Mouse (Mus musculus) G1E (cell line): Measurements from ENCODE around the gene Uckl1.

Experiments used
- CTCF ChIP-seq: IDR thresholded peaks from 2 replicates; pipeline ENCODE4 v1.5.1; 2012; ENCODE audit warnings: low read depth, low read length, inconsistent platforms, mixed read lengths
- GATA1 ChIP-seq: IDR thresholded peaks from 2 replicates; pipeline ENCODE4 v1.6.1; 2012; ENCODE audit warnings: borderline replicate concordance, low read length, inconsistent platforms, mixed read lengths
- GATA2 ChIP-seq: IDR thresholded peaks from 2 replicates; pipeline ENCODE4 v1.6.1; 2012; ENCODE audit warnings: low read depth, low read length, inconsistent platforms, borderline replicate concordance
- TAL1 ChIP-seq: conservative IDR thresholded peaks from 2 replicates; pipeline ENCODE4 v1.6.1; 2012; ENCODE audit warnings: low read depth, low read length, inconsistent platforms, mixed read lengths

DNA sequence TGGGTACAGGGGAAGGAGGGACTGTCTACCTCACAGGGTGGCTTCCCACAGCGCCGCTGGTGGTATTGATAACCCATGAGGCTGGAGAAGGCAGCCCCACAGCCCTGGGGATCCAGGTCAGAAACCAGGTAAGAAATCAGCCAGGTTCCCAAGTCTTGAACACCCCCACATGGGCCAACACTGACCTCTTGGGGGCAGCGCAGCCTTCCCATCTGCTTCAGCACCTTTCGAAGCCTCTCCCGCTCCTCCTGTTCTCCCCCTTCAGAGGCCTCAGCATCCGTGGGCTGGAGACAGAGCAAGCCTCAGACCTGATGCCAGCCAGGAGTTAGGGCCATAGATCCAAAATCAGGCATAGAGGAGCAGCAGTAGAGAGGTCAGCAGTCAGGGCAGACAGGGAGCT, 3.1 kb upstream of the Uckl1 start:
- TF ChIP-seq CTCF = no peak
- no peak for TF ChIP-seq GATA1
- TF ChIP-seq GATA2 = no peak
- no peak for TF ChIP-seq TAL1
